11 mouse cellular contexts compared by ENCODE assay signal in the genomic region with DNA sequence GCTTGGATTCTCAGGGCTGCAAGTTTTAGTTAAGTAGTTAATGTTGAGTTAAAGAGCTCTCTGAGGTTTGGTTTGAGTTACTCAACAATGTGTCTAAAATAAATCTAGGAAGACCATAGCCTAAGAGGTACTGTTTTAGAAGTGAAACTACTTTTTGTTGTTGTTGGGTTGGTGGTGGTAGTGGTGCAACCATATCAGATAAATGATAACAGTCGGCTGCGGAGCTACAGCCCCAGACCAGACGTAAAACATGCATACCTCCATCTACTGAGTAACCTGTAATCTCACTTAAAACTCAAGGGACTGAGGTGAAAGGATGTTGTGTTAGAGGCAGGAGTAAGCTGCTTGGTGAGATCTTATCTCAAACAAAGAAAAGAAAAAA. TPM values are rescaled to one million over a fixed set of nuclear protein-coding genes. Genes with fewer than 3 reads are reported as not detected.
A peak's percentile ranks its signal among the peaks of the same experiment; 100 is the strongest.
DNase-seq lines count a peak whose midpoint lies in the region; ATAC-seq lines count a peak whose summit lies in the region.
"Had no signal": no experiment of that assay in that cellular context is flagged by ENCODE, and none has a peak within 500 bp of the region (broad histone marks: within the 10 kb centered on the region; RNA-seq: fewer than 3 reads in every experiment).

No protein-coding gene starts in this region.

- peaks cover 76% of the 10 kb centered on the region for H3K79me2 ChIP-seq in macrophage (ENCODE audit: inconsistent target)

- H3K27me3 ChIP-seq in kidney, embryonic 16.5 days (ENCODE audit: insufficient read depth, low read length), result no peaks in the 10 kb centered on the region

- peaks cover 4% of the 10 kb centered on the region for H3K36me3 ChIP-seq in kidney, embryonic 16.5 days (ENCODE audit: insufficient read depth, low read length)
- H3K36me3 ChIP-seq in macrophage (ENCODE audit: inconsistent target), result peaks cover 10% of the 10 kb centered on the region; the same call in 1 of the 2 replicates

- H3K4me3 ChIP-seq in kidney, embryonic 16.5 days (ENCODE audit: low read length), result peak overlapping the region; percentile 76
- peak overlapping the region; percentile 93 for H3K4me3 ChIP-seq in macrophage (ENCODE audit: inconsistent target)

- H3K4me1 ChIP-seq in kidney, embryonic 16.5 days (ENCODE audit: insufficient read depth, low read length), result peaks cover 28% of the 10 kb centered on the region

- 84% methylated on average over 3 of the region's 3 CpGs for WGBS in kidney, embryonic 16.5 days
- WGBS in macrophage (ENCODE audit: missing documents), result 0% methylated on average over 3 of the region's 3 CpGs

- no peak for DNase-seq in kidney, postnatal 36 days
- DNase-seq in embryo, embryonic 11 days, result no peak
- DNase-seq in testis, postnatal 14 days (ENCODE audit: low spot score), result no peak
- no peak for DNase-seq in cerebellum, postnatal 36 days
- DNase-seq: cerebellum, postnatal 25 days; kidney, adult 18-20 months had no signal

- peak overlapping the region; percentile 28; the same call in 1 of the 2 replicates for H3K27ac ChIP-seq in kidney, embryonic 16.5 days (ENCODE audit: low read length)
- peak overlapping the region; percentile 93 for H3K27ac ChIP-seq in macrophage

- no peak for ATAC-seq in kidney, embryonic 16.5 days (ENCODE audit: low FRiP score, low TSS enrichment)
- ATAC-seq in activated CD4-positive, CD25-positive, alpha-beta regulatory T cell, adult 4 months, result peak; percentile 42
- peak; percentile 57 for ATAC-seq in granulocyte monocyte progenitor cell, adult 5-6 weeks (replicated peaks; ENCODE audit: poor library complexity, severe bottlenecking)

- H3K9ac ChIP-seq in kidney, embryonic 16.5 days (replicated peaks; ENCODE audit: low read length), result no peak overlapping the region

- H3K4me2 ChIP-seq in kidney, embryonic 16.5 days (replicated peaks; ENCODE audit: low read depth, low read length), result peak overlapping the region; percentile 62

- no peaks in the 10 kb centered on the region for H3K9me3 ChIP-seq in kidney, embryonic 16.5 days (ENCODE audit: low read length)

RNA-seq across cellular contexts. Expression of gene Ifnar2, which starts 1.7 kb away (rescaled TPM):
- polyA plus RNA-seq in kidney, embryonic 16.5 days (2015; fragmentation: Nextera tagmentation; extraction: Ambion mirVana), result 55.5 and 56.2 TPM in 2 replicates
- 10 to 100 TPM; 48.1 to 49.2 TPM for polyA plus RNA-seq in activated CD4-positive, CD25-positive, alpha-beta regulatory T cell, adult 4 months (2017; shearing (Covaris generic))
- 130 and 164 TPM in 2 replicates for total RNA-seq in granulocyte monocyte progenitor cell, adult 5-6 weeks (2014; fragmentation: Nextera tagmentation)
- total RNA-seq in granulocyte monocyte progenitor cell, adult 5-6 weeks (2017), result 115 and 139 TPM in 2 replicates
- 100 to 1,000 TPM; 154 to 353 (median 191) TPM for total RNA-seq in macrophage (2018; cell fraction: chromatin; rRNA removed)
- total RNA-seq in macrophage (2018; cell fraction: cytosol; rRNA removed), result 100 to 1,000 TPM; 175 to 241 (median 207) TPM
- 100 to 1,000 TPM; 188 to 308 (median 236) TPM for total RNA-seq in macrophage (2018; cell fraction: nucleus; rRNA removed)
- polyA plus RNA-seq in macrophage (2018), result 183 to 327 TPM (median 193 TPM) in 3 replicates

RNA-seq across cellular contexts. Expression of gene Gm21970, which starts 17.3 kb away (rescaled TPM):
- polyA plus RNA-seq in kidney, embryonic 16.5 days (2015; fragmentation: Nextera tagmentation; extraction: Ambion mirVana), result not detected in 2 replicates
- polyA plus RNA-seq in activated CD4-positive, CD25-positive, alpha-beta regulatory T cell, adult 4 months (2017; shearing (Covaris generic)), result 1 to 10 TPM in 1 of 2 experiments, not detected in 1; 1.9 TPM
- total RNA-seq in granulocyte monocyte progenitor cell, adult 5-6 weeks (2014; fragmentation: Nextera tagmentation), result not detected in 2 replicates
- not detected in 2 replicates for total RNA-seq in granulocyte monocyte progenitor cell, adult 5-6 weeks (2017)
- not detected for total RNA-seq in macrophage (2018; cell fraction: chromatin; rRNA removed)
- total RNA-seq in macrophage (2018; cell fraction: cytosol; rRNA removed), result under 1 TPM in 8 of 26 experiments, not detected in 18; 0.23 to 0.80 (median 0.37) TPM
- total RNA-seq in macrophage (2018; cell fraction: nucleus; rRNA removed), result 1 to 10 TPM in 1 of 26 experiments, not detected in 25; 1.6 TPM
- polyA plus RNA-seq in macrophage (2018), result not detected in 3 replicates
- total RNA-seq: neutrophil, adult 5-6 weeks had no signal

RNA-seq across cellular contexts. Expression of gene Il10rb, which starts 31.7 kb away (rescaled TPM):
- polyA plus RNA-seq in kidney, embryonic 16.5 days (2015; fragmentation: Nextera tagmentation; extraction: Ambion mirVana), result 38.8 and 45.1 TPM in 2 replicates
- 100 to 1,000 TPM; 108 to 129 TPM for polyA plus RNA-seq in activated CD4-positive, CD25-positive, alpha-beta regulatory T cell, adult 4 months (2017; shearing (Covaris generic))
- total RNA-seq in granulocyte monocyte progenitor cell, adult 5-6 weeks (2014; fragmentation: Nextera tagmentation), result 36.6 and 48.8 TPM in 2 replicates
- total RNA-seq in granulocyte monocyte progenitor cell, adult 5-6 weeks (2017), result 41.3 and 45.8 TPM in 2 replicates
- 100 to 1,000 TPM; 195 to 513 (median 266) TPM for total RNA-seq in macrophage (2018; cell fraction: chromatin; rRNA removed)
- 100 to 1,000 TPM; 302 to 435 (median 372) TPM for total RNA-seq in macrophage (2018; cell fraction: cytosol; rRNA removed)
- total RNA-seq in macrophage (2018; cell fraction: nucleus; rRNA removed), result 100 to 1,000 TPM; 321 to 683 (median 404) TPM
- polyA plus RNA-seq in macrophage (2018), result 357 to 533 TPM (median 380 TPM) in 3 replicates
